Mouse (Mus musculus): ENCODE data around the gene Gorasp2.

The Gorasp2 gene

DNA sequence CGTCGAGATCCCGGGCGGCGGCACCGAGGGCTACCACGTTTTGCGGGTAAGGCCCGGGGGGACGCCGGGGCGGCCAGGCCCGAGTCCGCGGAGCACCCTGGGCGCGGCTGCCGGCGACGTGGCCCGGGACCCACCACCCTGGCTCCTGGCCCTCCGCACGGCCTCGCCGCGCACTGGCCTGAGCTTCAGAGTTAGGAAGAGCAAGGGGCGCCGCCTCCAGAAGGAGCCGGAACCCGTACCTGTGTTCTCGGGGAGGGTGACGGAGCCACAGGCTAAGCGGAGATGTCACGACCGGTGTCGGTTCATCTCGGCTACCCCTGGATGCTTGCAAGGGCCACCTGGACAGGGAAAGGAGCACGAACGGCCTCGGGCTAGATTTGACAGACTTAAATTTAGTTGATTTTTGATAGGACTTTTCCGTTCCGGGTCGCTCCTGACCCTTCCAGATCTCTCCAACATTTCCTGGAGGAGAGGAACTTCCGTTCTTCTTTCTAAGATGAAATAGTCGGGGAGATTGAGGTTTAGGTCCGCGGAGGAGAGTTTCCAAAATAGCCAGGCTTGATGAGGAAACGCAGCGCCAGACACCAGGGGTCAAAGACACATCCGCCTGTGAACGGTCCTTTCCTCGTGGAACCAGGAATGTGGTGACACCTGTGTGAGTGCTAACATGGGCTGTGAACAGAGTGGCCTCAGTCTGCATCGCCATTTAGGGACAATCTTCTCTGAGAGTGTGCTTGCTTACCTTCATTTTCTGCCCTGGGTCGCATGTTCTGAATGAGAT, 529 bp downstream of the Gorasp2 start, which contains the start of gene Gm26558:
Gm26558 (minus strand) TSS at position 394 of the 781 bp plus-strand sequence.
- peak; percentile 7 for DNase-seq (ENCODE audit: low read depth, low spot score)

DNA sequence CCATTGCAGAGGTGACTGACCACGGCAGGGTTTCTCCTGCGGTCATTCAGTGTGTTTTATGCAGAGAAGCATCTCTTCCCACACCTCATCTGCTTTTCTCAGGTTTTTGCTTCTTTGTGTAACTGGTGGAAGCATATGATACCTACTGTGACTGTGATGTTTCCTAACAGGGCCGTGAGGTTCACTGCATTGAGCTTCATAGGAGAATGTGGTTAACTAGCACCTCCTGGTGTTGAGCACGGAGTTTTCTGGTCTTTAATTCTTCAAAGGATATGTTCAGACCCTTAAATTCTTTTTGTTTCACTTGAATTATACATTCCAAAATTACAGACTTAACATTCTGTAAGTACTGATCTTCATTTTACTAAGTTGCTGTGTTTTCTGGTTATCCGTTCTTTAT, 2.4 kb downstream of the Gorasp2 start:
- DNase-seq (ENCODE audit: low read depth, low spot score), result no peak

DNA sequence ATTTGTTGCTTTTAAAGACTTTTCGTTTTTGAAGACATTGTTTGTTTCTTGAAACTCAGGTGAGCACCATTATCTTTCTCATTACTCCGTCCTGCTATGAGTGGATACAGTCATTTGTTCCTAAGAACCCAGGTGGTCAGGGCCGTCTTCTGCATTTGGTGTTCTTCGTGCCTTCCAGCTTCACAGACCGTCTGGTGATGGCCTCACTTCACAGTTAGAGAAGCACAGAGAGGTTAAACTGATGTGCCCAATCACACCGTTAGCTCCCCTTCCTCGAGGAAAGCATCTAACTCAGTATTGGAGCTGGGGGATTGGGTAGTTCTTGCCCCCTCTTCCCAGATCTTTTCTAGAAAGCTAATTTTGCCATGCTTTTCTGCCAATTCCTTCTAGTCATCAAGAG, 5.6 kb downstream of the Gorasp2 start:
- no peak for DNase-seq (ENCODE audit: low read depth, low spot score)

DNA sequence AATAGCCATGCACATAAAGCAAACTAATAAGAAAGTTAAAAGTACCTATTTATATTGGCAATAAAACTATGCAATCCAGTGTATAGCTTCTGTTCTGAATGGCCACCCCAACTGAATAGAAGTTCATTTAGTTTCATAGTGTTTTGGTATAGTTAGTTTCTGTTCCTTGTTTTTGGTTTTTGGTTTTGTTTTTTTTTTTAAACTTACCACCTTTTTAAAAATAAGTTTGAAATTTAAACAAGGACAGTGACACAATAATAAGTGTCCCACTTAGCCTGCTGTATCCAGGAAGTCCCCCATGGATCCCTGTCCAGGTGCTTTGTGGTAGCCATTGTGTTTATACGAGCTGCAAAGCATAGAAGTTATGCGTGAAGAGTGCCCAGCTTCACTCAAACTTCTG, 7.9 kb downstream of the Gorasp2 start:
- DNase-seq (ENCODE audit: low read depth, low spot score), result no peak

DNA sequence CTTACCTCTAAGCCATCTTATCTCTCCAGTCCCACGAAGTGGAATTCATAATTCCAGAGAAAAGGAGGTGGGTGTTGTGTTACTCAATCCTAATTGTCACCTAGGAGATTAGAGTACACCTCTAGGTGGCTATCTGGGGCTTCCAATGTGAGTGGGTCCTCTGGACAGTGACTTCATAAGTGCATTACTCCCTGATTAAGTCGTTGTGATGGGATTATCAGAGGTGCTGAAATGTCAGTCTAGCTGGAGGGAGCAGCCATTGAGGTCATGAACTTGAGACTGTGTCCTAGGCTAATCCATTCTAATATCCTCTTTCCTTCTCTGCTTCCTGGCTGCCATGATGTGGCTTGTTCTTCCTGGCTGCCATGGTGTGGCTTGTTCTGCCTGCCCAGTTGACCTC, 8.5 kb downstream of the Gorasp2 start:
- DNase-seq (ENCODE audit: low read depth, low spot score), result no peak

DNA sequence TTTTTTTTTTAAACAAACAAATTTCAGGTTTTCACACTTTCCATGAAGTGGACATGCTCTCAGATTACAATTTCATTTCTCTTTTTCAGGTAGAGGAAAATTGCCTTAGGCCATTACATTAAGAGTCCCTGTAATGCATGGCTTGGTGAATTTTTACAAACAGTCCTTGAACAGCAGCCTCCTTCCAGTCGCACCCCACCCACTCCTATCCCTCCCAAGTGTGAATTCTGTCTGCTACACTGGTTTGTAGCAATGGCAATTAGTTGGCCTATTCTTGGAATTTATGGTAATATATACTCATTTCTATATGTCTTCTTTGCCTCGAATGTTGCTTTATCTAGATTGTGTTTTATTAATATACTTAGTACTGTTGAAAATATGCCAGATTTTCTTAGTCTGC, 11.1 kb downstream of the Gorasp2 start:
- DNase-seq (ENCODE audit: low read depth, low spot score), result no peak

DNA sequence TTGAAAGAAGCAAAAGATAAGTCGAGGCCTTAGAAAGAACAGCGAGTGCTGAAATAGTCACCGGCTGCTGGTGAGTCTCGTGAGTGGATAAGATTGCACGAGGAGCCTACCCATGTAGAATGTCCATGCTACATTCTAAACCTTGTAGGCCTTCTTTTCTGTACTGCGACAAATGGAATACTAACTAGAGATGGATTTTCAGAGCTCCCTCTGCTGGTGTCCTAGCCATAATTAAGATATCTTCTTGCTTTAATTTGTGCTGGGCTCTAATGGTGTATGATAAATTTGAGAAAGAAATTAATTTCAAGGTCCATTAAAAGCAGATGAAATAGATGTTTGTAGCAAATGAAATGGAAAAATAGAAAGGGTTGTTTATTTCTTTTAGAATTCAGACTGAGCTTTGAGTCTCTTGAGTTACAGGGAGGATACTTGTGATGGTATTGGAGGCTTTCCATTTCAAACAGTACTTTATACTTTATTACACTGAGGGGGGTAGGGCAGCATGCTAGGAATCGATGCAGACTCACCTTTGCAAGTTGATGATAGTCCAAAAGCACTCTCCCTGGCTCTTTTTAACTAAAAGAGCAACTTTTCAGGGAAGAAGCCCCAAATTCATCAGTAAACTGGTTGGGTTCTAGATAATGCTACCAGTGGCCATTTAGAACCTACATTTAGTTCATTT, 12.2 kb downstream of the Gorasp2 start:
- DNase-seq (ENCODE audit: low read depth, low spot score), result no peak

DNA sequence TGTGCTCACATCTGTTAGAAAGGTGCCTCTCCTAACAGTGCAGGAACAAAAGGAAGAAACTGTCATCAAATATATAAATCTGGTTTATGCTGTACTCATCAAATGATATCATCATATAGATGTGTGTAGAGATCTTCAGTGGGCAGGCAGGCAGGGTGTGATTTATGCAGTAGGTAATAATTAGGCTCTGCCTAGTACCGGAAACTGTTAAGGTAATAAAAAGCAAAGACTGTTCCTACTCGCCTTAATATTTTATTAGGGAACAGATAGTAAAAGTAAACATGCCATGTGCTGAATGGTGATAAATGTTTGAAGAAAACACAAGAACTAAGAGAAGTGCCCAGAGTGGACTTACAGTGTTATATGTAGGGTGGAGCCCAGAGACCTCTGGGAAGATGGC, 20.9 kb downstream of the Gorasp2 start:
- DNase-seq (ENCODE audit: low read depth, low spot score), result no peak

DNA sequence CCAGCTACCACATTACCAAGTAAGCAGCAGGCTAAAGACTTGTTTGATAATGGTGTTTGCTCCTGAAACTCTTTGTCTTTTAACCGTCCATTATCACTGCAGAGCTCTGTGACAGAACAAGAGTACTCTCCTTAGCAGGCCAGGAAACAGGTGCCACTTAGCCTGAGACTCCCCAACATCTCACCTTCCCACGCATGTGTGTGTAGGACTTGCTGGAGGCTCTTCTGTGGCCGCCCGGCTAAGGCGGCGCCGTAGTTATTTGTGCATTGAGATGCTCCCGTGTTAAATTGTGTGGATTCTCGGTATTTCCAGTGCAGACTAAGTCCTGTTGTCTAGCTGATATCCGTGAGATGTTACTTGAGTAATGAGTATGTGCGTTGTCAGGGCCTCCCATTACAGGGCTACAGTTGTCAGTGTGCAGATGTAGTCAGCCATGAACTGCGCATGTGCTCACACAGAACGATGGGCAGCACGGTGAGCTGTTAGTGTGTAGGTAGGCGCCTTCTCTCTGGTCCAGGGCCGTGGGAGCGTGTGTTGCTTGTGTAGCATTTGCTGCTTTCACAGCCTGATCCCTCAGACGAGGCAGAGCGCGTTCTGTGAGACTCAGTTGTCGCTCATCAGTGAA, 27.2 kb downstream of the Gorasp2 start:
- no peak for DNase-seq (ENCODE audit: low read depth, low spot score)

DNA sequence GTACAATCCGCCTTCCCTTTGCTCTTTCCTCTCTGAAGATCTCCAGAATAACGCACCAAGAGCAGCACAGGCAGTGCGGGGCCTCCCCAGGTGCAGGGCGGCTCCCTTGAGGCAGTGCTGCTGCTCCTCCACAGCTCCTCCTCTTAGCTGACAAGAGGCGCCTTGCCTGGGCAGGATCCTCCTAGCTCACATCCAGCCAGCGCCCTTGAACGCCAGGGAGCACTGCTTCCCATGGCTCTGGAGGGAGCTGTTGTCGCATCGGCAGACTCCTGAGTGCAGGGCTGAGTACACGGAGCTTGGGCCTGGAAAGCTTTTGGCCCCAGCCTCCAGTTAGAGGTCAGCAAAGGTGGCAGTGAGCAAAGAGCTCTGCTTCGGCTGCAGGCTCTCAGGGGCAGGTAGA, 28.8 kb downstream of the Gorasp2 start:
- DNase-seq (ENCODE audit: low read depth, low spot score), result no peak

DNA sequence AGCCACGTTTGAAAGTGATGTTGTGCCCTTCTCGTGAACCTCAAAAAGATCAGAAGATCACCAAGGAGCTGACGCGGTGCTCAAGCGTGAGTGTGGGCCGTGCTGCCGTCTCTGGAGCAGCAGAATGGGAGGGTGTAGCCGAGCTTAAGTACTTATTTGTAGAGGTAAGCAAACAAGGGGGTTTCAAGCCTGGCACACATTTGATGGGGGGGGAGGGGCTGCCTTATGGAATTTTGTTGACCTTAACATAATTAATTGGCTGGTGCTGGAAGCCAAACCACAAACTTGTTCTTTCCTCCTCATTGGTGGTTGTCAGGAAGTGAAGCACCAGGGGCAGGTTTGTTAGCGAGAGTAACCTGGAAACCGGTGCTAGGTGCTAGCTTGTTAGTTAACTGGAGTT, 34.3 kb downstream of the Gorasp2 start:
- DNase-seq (ENCODE audit: low read depth, low spot score), result no peak

DNA sequence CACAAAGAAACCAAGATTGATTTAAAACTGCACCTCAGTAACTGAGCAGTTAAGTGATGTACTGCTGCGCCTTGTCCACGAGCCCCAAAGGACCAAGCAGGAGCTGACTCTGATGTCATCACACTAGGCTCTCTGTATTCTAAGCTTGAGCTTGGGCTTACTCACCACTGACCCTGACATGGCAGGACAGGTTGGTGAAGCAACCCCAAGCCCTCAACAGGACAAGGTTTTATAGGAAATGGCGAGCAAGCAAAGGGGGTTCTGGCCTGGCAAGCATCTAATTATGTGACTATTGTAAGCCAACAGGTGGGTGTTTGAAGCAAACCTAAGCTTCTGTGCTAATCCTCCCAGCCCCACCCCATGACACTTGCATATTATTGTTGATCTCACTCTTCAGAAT, 39.5 kb downstream of the Gorasp2 start:
- DNase-seq (ENCODE audit: low read depth, low spot score), result no peak

DNA sequence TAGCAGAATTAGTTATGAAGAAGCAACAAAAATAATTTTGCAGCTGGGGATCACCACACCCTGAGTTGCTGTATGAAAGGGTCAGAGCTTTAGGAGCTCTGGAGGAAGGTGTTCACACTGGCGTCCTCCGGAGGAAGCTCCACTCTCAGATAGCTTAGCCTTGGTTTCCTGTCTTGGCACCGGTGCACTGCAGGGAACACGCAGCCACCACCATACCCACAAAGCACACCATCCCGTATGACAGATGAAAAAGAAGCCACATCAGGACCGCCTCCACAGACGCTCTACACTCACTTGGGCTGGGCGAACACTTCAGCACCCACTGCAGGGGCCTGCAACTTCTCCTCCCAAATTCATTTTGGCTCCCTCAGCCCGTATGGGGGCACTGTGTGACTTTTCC, 40.2 kb downstream of the Gorasp2 start:
- no peak for DNase-seq (ENCODE audit: low read depth, low spot score)

DNA sequence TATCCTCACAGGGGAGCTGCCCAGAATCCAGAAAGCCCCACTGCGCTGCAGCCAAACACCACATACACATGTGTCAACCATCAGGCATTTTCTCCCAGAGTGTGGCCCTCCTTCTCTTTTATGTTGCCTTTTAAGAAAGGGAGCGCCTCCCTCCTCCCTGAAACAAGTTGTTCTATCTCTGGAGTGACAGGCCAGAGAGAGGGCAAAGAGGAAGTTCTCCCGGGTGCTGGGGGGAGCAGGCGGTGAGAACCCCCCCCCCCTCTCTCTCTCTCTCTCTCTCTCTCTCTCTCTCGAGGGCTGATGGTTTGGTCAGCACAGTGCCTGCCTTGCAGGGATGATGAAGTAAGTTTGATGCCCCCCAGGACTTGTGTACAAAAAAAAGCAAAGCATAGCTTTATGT, 41.0 kb downstream of the Gorasp2 start:
- no peak for DNase-seq (ENCODE audit: low read depth, low spot score)

DNA sequence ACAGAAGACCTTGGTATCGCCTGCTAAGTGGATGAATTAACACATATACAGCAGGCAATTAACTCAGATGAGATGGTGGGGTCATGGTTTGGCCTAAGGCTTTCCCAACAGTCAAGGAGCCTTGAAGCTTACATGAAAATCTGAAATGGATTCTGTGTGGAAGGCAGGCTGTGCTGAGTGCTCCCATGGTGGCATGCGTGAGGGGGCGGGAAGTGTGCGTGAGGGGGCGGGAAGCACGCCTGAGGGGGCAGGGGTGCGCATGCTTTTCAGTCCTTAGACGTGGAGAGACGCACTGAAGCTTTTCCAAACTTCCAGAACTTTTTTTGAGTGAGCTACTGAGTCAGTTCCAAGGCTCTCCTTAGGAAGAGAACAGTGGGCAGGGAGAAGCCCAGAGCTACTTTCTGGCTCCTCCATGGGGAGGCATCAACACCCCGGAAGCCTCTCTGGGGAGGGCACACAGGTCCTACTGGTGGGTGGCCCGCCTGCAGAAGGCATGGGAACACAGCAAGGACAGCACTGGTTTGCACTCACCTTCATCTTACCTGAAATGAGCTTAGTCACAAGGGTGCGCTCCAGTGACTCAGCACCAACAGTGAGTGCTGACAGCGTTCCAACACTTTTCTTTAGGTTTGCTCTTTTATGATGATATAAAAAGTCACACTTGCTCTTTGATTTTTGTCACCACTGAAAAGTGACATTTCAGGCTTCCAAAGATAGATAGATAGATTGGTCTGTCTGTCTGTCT, 47.8 kb downstream of the Gorasp2 start:
- no peak for DNase-seq (ENCODE audit: low read depth, low spot score)

DNA sequence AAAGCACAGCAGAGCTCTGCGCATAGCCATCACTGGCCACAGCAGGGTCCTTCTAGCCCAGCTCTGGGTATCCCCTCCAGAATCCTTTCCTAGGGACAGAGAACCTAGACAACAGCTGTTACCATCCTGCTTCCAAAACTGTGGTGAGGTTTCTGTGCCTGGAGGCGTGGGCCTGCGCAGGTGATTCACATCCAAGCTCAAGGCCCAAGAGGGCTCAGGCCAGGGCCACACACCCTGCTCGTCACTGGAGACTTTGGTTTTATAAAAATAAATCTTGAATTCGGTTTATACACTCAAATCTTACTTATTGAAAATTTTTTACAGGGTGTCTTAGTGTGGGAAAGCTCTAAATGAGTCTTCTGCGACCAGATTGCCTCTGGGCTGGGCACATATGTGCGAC, 48.9 kb downstream of the Gorasp2 start:
- DNase-seq (ENCODE audit: low read depth, low spot score), result no peak

DNA sequence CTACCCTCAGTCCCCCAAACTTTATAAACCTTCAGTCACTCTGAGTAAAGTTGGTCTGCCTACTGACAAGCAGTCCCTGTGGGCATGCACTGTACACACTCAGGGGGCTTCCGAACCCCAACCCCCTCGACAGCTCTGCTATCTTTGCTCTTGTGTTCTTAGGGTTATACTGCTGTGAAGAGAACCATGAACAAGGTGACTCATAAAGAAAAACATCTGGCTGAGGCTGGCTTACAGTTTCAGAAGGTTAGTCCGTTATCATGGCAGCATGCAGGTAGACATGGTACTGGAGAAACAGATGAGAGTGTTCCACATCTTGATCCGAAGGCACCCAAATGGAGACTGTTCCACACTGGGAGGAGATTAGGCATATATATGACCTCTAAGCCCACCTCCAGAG, 49.5 kb downstream of the Gorasp2 start:
- no peak for DNase-seq (ENCODE audit: low read depth, low spot score)

DNA sequence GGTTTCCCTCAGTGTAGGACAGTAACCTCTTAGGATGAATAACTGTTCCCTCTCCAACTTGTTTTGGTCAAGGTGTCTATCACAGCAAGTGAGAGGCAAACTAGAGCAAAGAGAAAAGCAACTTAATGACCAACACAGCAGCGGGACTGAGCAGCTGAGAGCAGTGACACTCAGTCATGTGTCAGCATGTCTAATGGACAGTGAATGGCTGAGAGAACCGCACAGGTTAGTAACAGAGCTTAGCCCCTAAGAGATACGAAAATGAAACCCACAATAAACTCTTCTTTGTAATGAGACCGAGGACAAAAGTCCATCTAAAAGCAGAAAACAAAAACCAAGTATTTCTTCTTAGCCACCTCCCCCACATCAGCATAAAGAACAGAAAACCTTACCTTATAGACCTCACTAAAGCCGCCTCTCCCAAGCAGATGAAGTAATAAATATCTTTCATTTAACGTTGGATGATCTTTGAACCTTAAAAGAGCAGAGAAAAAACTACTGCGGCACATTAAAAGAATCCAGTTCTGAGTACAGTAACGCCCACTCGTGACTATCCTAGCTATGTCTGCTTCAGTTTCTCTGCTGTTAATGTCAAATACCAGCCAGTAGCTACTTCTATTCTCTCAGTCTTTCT, 62.4 kb downstream of the Gorasp2 start:
- no peak for DNase-seq (ENCODE audit: low read depth, low spot score)

DNA sequence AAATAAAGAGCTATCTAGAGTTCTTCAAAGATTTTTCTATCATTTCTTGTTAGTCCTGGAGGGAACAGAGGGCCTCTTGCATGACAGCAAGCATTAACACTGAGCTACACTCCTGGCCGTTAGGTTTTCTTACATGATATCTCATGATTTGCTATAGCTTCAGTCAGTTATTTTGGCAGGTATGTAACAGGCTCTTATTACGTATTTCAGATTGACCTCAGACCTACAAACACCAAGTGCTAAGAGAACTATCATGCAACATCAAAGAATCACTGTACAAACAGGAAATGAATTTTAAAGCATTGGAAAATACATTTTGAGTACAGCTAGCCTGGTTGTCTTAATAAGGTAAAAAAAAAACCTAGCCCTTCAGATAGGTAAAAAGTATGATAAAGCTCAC, 65.7 kb downstream of the Gorasp2 start:
- DNase-seq (ENCODE audit: low read depth, low spot score), result no peak

DNA sequence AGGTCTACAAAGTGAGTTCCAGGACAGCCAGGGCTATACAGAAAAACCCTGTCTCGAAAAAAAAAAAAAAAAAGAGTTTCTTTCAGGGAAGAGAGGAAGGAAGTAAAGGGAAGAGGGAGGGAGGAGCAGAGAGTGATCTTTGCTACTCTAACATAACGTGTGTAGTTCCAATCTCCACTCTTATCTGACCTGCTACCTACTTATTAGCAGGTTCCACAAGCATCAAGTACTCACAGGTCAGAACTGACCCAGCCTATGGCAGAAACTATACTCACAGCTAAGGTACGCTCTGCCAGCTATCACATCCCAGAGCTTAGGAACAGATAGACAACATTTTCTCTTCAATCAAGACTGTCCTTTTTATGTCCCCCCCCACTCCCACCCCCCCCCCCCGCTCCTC, 74.2 kb downstream of the Gorasp2 start:
- DNase-seq (ENCODE audit: low read depth, low spot score), result no peak

DNA sequence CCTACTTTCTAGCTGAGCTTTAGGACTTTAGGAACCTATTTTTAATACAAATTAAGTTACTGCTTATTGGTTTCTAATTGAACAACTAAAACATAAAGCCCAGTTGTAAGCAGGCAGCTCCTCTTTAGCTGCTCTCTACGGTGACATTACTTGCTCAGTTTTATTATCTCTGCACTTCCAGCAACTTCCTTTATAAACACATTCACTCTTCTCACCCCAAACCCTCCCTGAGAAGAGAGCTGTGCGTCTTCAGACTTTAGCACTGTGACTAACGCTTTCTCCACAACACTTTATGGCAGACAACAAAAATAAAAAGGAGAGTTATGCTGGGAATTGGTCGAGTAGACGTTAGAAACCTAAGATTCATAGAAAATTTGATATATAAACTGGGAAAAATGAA, 74.6 kb downstream of the Gorasp2 start:
- no peak for DNase-seq (ENCODE audit: low read depth, low spot score)

DNA sequence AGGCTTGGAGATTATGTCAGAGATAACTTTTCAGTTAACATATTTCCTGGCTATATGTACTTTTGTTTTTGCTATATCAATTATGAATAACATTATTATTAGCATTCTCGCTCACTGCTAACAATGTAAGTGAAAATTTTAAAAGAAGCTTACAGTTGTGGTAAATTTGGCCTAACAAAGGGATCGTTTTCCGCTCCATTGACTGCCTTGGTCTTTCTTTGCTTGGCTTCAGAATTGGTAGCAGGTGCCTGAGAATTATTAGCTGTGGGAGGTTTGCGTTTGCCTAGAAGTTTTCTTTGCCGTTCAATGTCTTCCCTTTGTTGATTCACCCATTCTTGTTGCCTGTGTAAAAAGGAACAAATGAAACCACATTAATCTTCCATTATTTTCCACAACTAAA, 80.5 kb downstream of the Gorasp2 start:
- DNase-seq (ENCODE audit: low read depth, low spot score), result no peak
